Mouse (Mus musculus) olfactory bulb, adult 2 months (tissue): ENCODE data around the gene Ckap4.

Source experiments
- CTCF ChIP-seq: fragments of 200-500 bp; IDR thresholded peaks from 2 replicates; pipeline ENCODE4 v1.5.1; 2012; ENCODE audit warnings: low read depth, mild to moderate bottlenecking, low read length, moderate library complexity; ENCODE audit not compliant: insufficient read depth
- POLR2A ChIP-seq: fragments of 200-500 bp; IDR thresholded peaks from 2 replicates; pipeline ENCODE4 v1.6.1; 2012; ENCODE audit warnings: mild to moderate bottlenecking, low read depth, low read length, moderate library complexity; ENCODE audit not compliant: insufficient read depth

- TF ChIP-seq POLR2A (no peak), CTCF (no peak)
These were observed 44.9 kb upstream of the Ckap4 start for GRCm38 (mm10) chr10:84578738-84579137.
